Mouse (Mus musculus) heart, postnatal 10 days (tissue): Measurements from ENCODE around the gene Pim3. TPM values are rescaled to one million over a fixed set of nuclear protein-coding genes. Genes with fewer than 3 reads are reported as not detected.

Experiments used
- DNase-seq, 2 experiments: peaks; one replicate each; pipeline ENCODE4 v3.0.0; 2021
- intact Hi-C: fragments of 180-260 bp; cut with DNase I; formaldehyde crosslinking; loops from one replicate; pipeline ENCODE4 v1.15.1; 2025
- total RNA-seq, 2 experiments: library from RNA; stranded (reverse); gene quantifications; 2 replicates each; pipeline ENCODE4 v1.2.3; 2021

Pim3 gene
- total RNA-seq, 2 experiments from 2014 or later: 49.8 to 85.5 TPM

DNA sequence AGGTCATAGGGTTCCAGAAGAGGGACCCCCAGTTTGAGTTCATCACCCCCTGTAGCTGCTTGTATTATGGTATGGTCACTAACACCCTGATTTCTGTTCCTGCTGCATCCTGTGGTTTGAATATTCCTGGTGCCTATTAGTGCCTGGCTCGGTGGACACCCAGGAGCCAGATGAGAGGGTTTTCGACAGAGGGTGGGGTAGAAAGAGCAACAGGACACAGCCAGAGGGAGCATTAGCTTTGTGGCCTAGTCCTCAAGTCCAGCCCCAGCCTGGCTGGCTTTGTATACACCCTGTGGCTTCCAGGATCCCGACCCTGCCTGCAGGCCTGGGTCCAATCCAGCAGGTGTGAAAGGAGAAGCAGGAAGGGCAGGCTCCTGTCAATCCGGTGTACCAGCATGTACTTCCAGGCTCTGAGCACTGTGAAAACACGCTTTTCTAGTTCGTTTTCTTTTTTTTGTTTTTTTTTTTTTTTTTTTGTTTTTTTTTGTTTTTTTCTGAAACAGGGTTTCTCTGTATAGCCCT is 6.0 kb upstream of the Pim3 start:
- no peak for DNase-seq
- intact Hi-C loops: no loop called here

GRCm38 (mm10) chr15:88856613-88857012 is 5.4 kb upstream of the Pim3 start:
- intact Hi-C loops: no loop called here
- no peak for DNase-seq

GRCm38 (mm10) chr15:88857361-88857760 is 4.6 kb upstream of the Pim3 start:
- no peak for DNase-seq
- intact Hi-C loops: no loop called here

DNA sequence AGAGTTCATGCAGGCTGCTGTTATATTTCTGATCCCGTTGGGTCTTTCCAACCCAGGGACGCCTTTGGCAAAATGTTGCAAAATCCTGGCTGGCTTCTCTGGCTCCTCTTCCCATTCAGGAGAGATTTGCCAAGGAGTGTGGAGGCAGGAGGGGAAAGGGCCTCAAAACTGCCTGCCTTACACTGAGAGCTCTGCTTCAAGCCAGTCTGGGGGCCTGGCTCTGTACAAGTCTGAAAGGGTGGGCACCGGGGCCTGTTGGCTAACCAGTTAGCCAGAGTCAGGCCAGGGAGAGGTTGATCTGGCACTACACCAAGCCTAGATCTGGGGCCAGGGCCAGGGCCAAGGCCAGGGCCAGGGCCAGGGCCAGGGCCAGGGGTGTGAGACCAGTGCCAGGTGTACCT is 3.8 kb upstream of the Pim3 start:
- peak; percentile 59 to 65 for DNase-seq
- intact Hi-C loops: no loop called here

DNA sequence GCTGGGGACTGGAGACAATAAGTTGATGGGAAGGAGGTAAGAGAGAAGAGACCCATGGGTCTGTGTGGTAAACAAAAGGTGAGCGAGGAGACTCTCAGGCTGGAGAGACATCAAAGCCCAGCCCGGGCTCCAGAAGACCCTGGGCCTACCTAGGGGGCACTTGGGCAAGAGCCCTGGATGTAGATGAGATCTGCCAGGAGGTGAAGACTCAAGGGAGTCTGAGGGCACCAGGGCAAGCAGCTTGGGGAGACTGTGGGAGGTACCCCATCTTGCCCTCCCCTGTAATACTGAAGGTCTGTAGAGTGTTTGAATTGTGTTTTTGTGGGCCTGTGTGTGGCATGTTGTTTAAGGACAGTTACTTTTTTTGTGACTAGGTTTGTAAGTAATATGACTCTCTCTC is 3.3 kb upstream of the Pim3 start:
- no peak for DNase-seq
- intact Hi-C loops: no loop called here

- no peak for DNase-seq
- intact Hi-C loops: no loop called here
Measured at GRCm38 (mm10) chr15:88859206-88859970, 2.6 kb upstream of the Pim3 start.

- DNase-seq: no peak
- intact Hi-C loops: loop anchor here (1.0 kb wide), 1 partner anchor 8 kb away; no protein-coding TSS in a partner anchor
Measured at GRCm38 (mm10) chr15:88860781-88861180, 1.2 kb upstream of the Pim3 start.

DNA sequence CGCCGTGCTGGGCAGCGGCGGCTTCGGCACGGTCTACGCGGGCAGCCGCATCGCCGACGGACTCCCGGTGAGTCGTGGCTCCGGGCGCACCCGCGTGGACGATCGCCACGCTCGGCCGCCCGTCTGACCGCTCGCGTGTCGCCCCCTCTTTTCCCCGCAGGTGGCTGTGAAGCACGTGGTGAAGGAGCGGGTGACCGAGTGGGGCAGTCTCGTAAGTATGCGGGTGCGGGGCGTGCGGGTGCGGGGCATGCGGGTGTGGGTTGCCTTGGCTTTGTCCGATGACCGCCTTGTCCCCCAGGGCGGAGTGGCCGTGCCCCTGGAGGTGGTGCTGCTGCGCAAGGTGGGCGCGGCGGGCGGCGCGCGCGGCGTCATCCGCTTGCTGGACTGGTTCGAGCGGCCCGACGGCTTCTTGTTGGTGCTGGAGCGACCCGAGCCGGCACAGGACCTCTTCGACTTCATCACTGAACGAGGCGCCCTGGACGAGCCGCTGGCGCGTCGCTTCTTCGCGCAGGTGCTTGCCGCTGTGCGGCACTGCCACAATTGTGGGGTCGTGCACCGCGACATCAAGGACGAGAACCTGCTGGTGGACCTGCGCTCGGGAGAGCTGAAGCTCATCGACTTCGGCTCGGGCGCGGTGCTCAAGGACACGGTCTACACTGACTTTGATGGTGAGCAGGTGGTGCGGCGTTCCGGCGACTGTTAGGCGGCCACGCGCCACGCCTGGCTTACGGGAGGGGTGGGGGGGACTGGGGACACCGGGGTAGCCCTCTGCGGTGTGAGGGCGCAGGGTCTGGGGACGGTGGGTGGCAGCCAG is 1.1 kb downstream of the Pim3 start:
- peak; percentile 72 to 73 for DNase-seq
- intact Hi-C loops: loop anchor here (1.0 kb wide), 1 partner anchor 24 kb away; no protein-coding TSS in a partner anchor

DNA sequence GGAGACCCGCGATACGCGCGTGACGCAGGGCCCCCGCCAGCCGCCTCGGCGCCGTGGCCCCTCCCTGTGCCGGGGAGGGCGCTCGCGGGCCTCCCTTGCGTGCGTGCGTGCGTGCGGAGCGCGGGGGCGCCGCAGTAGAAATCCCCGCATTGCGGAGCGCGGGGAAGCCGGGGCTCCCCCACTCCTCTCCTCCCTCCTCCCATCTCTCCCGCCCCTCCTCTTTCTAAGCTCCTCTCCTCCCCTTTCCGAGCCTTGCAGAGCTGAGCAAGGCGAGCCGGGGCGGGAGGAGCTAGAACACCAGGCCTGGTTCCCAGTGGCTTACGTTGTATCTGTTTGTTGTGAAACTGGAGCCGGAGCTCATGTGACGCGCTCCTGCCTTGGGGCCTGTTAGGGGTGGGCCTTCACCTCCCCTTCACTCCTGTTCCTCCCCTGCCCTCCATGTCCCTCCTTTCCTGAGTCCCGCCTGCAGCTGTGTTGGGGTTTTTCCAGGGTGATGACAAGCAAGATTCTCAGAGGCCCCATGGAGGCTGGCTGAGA is 1.8 kb downstream of the Pim3 start:
- peak; percentile 95 to 96 for DNase-seq
- intact Hi-C loops: no loop called here

GRCm38 (mm10) chr15:88864270-88865030 is 2.5 kb downstream of the Pim3 start:
- intact Hi-C loops: no loop called here
- DNase-seq: no peak

GRCm38 (mm10) chr15:88865061-88865460 is 3.1 kb downstream of the Pim3 start:
- intact Hi-C loops: no loop called here
- DNase-seq: no peak

- DNase-seq: no peak
- intact Hi-C loops: no loop called here
Measured at GRCm38 (mm10) chr15:88865888-88866695, 4.1 kb downstream of the Pim3 start.

DNA sequence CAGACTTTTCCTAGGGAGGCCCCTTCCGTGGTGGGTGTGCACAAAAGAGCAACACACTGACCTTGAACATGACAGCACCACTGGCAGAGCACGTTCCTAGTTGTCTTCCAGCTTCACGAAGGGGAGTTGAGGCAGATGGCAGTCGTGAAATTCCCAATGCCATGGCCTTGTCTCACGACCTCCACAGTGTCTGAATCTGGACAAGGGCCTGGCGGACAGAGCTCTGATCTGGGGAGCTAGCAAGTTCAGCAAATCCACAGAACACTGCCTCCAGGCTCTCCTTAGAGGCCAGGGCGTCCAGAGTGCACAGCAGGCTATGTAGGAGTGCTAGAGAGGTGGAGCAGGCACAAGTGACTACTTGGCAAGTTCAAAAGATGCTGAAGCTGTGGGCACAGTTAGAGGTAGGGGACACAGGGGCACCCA is 5.0 kb downstream of the Pim3 start:
- intact Hi-C loops: no loop called here
- DNase-seq: no peak

- peak; percentile 92 for DNase-seq
- intact Hi-C loops: no loop called here
Measured at GRCm38 (mm10) chr15:88867368-88868023, 5.5 kb downstream of the Pim3 start.

GRCm38 (mm10) chr15:88868024-88868742 is 6.2 kb downstream of the Pim3 start:
- peak; percentile 76 to 77 for DNase-seq
- intact Hi-C loops: no loop called here

DNA sequence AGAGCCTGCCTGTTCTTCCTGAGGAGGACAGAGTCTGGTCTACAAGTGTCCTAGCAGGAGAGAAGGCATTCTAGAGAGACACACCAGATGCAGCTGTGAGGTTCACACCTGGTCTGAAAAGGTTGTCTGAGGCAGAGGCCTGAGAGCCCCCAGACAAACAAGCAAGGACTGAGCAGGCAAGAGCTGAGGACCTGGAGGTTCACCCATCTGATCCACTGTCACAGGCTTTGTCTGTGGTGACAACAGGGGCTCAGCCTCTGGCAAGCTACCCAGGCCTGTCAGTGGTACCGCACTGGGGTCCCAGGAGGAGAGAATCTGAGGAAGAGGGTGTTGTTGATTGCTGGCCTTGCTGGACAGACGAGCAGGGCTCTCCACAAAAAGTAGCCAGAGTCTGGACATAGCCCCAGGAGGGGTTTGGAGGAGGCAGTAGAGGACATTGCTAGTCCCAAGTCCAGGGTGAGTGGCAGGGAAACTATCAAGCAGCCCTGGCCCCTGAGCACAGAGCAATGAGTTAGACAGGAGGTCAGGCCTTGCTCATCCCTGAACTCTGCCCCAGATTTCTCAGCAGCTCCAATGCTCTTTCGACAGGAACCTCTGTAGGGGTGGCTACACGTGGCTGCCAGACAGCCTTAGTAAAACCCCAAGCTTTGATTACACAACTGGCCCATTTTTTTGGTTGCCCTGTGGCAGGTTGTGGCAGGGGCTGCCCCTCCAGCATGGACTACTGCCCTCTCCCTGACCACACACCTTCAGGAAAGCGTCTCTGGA is 8.6 kb downstream of the Pim3 start:
- intact Hi-C loops: no loop called here
- DNase-seq: no peak

- intact Hi-C loops: no loop called here
- DNase-seq: no peak
Measured at GRCm38 (mm10) chr15:88874061-88874460, 12.1 kb downstream of the Pim3 start.

GRCm38 (mm10) chr15:88874477-88874876 is 12.5 kb downstream of the Pim3 start:
- intact Hi-C loops: no loop called here

More at GRCm38 (mm10) chr15:88874477-88874876, 12.5 kb downstream of the Pim3 start:
- no peak for DNase-seq
